Mouse (Mus musculus) bone marrow macrophage, adult 2 months (primary cell): ENCODE measurements around the gene Trp53i11. TPM values are rescaled to one million over a fixed set of nuclear protein-coding genes. Genes with fewer than 3 reads are reported as not detected.
A peak's percentile ranks its signal among the peaks of the same experiment; 100 is the strongest.

Experiments
- H3K27ac ChIP-seq: 2 replicates; pipeline ENCODE4 v1.5.1; 2012; ENCODE audit warnings: low read depth, low read length; ENCODE audit not compliant: insufficient read depth
- H3K4me1 ChIP-seq: 2 replicates; pipeline ENCODE4 v1.6.1; 2012; ENCODE audit warnings: low read length; ENCODE audit not compliant: control insufficient read depth, insufficient read depth
- H3K4me3 ChIP-seq: 2 replicates; pipeline ENCODE4 v1.5.1; 2012; ENCODE audit warnings: mild to moderate bottlenecking, low read length, moderate library complexity; ENCODE audit not compliant: insufficient read depth
- CTCF ChIP-seq: IDR thresholded peaks from 2 replicates; pipeline ENCODE4 v1.5.1; 2012; ENCODE audit warnings: low read depth, mild to moderate bottlenecking, low read length, moderate library complexity
- POLR2A ChIP-seq: IDR thresholded peaks from 2 replicates; pipeline ENCODE4 v1.6.1; 2012; ENCODE audit warnings: mild to moderate bottlenecking, low read depth, low read length, borderline replicate concordance
- polyA plus RNA-seq: library from polyadenylated mRNA; stranded (reverse); fragments of >200 nt; gene quantifications from 2 replicates; pipeline ENCODE4 v1.2.4, GENCODE M21; 2012; ENCODE audit not compliant: missing spikeins, insufficient read depth, insufficient read length

The Trp53i11 gene
- polyA plus RNA-seq, result not detected in 2 replicates

DNA sequence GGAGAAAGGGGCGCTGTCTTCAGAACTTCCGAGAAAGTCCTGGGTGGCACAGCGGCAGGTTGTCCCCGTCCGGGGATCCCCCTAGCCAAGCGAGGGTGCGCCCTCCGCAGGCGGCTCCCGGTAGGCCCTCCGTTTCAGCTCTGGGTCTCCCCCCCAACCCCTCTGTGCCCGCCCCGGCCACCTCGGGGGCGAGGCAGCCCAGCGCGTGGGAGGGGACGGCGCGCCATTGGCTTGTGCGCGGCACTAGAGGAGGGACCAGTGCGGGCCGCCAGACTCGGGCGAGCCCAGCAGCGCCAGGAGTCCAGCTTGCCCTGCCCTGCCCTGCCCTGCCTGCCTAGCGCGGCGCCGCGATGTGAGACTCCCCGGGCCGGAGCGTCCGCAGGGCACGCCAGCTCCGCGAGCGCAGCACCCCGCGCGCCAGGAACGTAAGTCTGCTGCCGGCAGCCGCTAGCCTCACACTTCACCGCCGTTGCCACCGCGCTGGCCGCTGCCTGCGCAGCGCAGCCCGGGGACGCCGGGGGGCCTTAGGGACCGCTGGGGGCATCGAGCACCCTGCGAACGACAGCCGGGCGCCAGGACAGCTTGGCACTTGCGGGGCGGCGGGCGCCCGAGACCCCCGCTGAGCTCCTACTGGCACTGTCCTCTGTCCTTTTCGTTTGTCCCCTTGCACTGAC, at the start of gene Trp53i11:
Trp53i11 (plus strand) TSS at position 226 of the 674 bp plus-strand sequence.
- TF ChIP-seq POLR2A (no peak), CTCF (no peak)
- Histone ChIP-seq H3K27ac (no peak within 1 kb of the TSS), H3K4me3 (peak within 1 kb of the TSS; percentile 44), H3K4me1 (no peaks in the 10 kb centered on the region)

DNA sequence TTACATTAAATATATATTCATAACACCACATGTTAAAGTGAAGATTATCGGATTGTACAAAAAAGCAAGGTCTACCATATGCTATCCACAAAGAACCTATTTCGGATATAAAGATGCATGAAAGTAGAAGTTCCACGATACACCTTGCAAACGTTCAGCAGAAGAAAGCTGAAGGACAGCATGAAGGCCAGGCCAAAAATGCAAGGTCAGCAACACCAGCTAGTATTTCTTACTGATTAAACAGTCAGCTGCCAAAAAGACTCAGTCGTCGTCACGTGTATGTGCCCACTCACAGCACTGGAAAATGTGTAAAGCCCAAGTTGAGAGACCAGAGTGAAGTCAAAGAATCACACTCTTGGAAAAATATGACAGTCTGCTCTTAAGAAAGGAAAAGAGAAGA, 47.9 kb upstream of the Trp53i11 start:
- Histone ChIP-seq H3K4me3 (no peak overlapping the region), H3K27ac (no peak overlapping the region), H3K4me1 (no peaks in the 10 kb centered on the region)
- TF ChIP-seq CTCF, result no peak
- no peak for TF ChIP-seq POLR2A

DNA sequence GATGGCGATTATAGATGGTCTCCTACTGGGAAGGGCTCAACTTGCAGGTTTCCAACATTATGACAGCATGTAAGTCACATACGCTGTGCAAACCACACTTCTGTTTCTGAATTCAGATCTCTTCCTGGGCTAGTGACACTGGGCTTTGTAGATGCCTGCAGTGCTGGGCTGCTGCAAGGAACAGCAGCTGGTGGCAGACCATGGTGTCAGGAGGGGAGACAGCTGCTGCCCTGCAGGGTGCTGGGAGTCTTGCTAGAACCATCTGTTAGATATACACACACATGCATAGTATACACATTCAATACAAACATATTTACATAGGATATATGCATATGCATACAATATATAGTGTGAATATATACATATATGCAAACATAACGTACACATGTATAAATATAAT, 46.0 kb upstream of the Trp53i11 start:
- TF ChIP-seq POLR2A (no peak), CTCF (no peak)
- Histone ChIP-seq H3K4me3 (no peak overlapping the region), H3K4me1 (no peaks in the 10 kb centered on the region), H3K27ac (no peak overlapping the region)

DNA sequence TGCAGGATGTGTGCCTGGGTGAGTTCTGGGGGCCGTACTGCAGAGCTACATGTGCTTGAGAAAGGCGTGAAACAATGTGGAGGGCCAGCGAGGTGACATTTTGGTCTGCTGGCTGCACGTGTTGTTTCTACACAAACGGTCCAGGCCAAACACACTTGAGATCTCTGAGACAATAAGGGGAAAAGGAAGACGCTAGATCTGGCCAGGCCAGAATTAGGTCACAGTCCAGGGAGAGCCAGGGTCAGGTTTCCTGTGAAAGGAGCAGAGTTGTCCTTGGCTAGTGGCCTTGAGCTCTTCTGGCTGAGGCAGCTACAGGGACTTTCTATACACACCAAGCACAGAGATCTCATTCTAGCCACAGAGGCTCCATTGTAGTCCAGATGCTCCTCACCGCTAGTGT, 44.7 kb upstream of the Trp53i11 start:
- Histone ChIP-seq H3K27ac (no peak overlapping the region), H3K4me3 (no peak overlapping the region), H3K4me1 (no peaks in the 10 kb centered on the region)
- TF ChIP-seq CTCF (no peak), POLR2A (no peak)

DNA sequence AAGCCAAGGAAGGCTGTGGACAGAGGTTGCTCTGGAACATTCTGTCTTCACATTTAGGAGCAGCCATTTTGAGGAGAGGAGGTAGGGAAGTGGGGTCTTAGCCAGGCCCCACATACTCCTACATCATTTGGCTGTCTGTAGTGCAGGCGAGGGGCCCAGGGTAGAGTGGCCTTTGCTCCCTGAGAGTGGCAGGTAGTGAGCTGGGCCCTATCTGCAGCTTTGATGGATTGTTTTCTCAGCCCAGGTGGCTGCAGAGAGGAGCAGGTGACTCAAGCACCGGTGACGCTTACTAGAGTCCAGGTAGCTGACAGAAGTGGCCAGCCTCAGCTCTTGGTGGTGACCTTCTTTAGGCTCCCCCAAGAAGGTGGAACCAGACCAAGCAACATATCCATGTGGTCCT, 43.2 kb upstream of the Trp53i11 start:
- Histone ChIP-seq H3K27ac (no peak overlapping the region), H3K4me3 (no peak overlapping the region), H3K4me1 (no peaks in the 10 kb centered on the region)
- TF ChIP-seq POLR2A (no peak), CTCF (no peak)

DNA sequence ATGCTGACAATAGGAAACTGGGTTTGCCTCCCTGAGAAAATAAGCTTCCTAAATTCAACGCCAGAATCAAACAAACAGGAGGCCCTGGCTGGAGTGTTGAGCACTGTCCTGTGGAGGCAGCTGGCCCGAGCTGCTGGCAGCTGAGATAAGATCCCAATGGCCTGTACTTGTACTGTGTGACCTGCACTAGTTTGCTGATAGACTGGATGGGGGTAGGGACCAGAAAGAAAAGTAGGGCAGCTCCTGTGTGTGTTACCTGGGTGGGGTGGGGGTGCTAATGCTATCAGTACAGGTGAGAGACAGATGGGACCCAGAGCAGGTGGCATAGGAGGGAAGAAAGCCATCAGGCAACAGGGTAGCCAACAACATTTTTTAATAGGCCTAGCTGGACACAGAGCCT, 37.3 kb upstream of the Trp53i11 start:
- H3K27ac ChIP-seq, result no peak overlapping the region
- H3K4me1 ChIP-seq, result no peaks in the 10 kb centered on the region

DNA sequence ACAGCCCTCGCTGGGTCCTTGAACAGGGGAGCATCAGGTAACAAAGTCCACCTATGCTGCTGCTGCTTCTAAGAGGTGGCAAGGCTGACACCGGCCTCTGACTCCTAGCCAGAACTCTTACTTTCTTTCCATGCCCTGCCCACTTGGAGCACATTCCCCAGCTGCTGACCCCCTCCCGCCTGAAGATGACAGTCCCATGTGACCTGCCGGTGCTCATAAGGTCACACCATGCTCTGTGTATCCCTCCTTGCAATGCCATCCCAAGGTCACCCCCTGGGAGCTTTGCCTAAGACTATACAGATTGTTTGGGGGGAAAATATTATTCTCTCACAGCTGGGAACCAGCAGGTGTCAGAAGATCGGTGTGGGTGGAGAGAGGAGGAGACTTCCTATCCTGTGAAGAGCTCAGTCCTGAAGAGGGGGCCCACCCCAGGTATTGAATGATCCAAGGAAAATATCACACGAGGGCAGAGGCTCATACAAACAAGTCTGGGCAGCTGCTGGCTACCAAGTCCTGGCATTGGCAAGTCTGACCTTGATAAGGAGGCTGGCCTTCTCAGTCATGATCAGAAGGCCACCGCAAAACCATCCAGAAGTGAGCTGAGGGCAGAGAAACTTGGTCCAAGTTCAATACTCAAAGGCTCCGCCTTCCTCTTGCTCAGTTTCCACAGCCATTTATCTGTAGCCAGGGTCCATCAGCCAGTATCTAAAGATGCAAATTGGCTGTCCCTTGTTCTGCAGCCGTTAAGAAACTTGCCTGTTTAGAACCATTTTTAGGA, 36.5 kb upstream of the Trp53i11 start:
- TF ChIP-seq CTCF (no peak), POLR2A (no peak)
- Histone ChIP-seq H3K27ac (no peak overlapping the region), H3K4me1 (no peaks in the 10 kb centered on the region), H3K4me3 (no peak overlapping the region)

More for the DNA sequence above, 37.3 kb upstream of the Trp53i11 start:
- TF ChIP-seq CTCF (no peak), POLR2A (no peak)
- H3K4me3 ChIP-seq, result no peak overlapping the region

DNA sequence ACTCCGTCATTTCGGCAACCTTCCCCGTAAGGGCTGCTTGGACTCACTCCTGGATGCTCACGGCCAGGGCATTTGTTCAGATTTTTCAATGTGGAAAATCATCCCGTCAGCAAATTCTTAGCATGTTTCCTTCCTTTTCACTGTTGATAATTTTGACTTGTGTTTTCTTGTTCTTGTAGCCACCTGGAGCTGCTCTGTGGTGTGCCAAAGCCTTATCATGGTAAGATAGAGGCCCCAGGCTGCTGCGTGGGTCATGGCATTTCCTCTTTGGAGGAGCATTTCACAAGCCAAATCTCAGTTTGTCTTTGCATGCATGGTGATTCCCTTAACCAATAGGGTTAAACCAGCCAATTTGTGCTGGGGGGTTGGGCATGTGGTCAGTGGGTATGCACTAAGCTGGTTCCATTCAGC, 35.2 kb upstream of the Trp53i11 start:
- no peak overlapping the region for H3K4me3 ChIP-seq
- no peak overlapping the region for H3K27ac ChIP-seq
- no peaks in the 10 kb centered on the region for H3K4me1 ChIP-seq
- no peak for TF ChIP-seq CTCF
- TF ChIP-seq POLR2A, result no peak

DNA sequence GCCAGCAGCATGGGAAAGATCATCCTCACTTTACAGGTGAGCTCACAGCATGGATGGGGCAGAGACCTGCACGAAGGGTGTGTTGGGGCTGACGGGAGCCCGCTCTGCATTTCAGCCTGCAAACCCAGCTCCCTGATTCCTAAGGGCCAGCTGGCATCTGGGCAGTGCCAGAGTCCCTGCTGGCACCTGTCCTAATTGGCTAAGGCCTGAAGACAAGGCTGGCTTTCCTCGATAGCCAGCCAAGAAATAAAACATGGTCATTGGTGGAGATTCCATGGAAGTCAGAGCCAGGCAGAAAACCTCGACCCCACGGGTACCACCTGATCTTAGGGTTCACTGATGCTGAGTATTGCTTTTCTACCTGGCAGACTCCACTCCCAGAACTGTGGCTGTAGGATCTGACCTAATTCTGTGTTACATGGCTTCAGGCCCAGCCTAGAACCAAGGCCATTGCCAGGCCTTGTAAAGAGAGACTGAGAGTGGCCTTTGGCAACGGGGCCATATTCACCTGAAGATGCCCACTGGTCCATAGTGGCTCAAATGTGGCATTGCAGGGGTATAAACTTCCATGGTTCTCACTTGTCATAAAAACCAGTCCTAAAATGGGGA, 34.4 kb upstream of the Trp53i11 start:
- no peak for TF ChIP-seq POLR2A
- TF ChIP-seq CTCF, result no peak
- Histone ChIP-seq H3K4me1 (no peaks in the 10 kb centered on the region), H3K27ac (no peak overlapping the region), H3K4me3 (no peak overlapping the region)

DNA sequence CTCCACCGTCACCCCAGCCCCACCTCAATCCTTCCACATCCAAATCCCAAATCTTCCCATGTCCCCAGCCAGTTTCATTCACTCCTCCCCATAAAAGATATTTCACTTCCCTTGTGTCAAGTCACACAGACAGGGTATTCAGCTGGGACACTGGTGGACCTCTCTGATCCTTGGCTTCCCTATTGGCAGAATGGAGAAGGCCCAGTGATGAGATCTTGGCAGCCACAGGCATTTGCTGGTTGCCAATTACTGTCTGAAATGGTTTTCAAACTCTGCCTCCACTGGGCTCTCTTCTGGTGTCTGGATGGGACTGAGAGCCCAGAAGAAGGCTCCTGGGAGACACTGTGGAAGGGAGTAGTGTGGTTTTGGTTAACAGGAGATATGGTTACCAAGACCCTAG, 33.5 kb upstream of the Trp53i11 start:
- no peak overlapping the region for H3K27ac ChIP-seq
- no peak for TF ChIP-seq POLR2A
- TF ChIP-seq CTCF, result no peak
- H3K4me3 ChIP-seq, result no peak overlapping the region
- no peaks in the 10 kb centered on the region for H3K4me1 ChIP-seq
